Mouse (Mus musculus) small intestine, adult 2 months (tissue): ENCODE measurements around the gene Pgc.

Source experiments
- CTCF ChIP-seq: fragments of 200-500 bp; IDR thresholded peaks from 2 replicates; pipeline ENCODE4 v1.5.1; 2012; ENCODE audit warnings: low read depth, mild to moderate bottlenecking, control low read depth, inconsistent platforms, low read length, moderate library complexity, mixed read lengths; ENCODE audit not compliant: insufficient replicate concordance, insufficient read length; ENCODE audit errors: extremely low read depth
- POLR2A ChIP-seq: fragments of 200-500 bp; IDR thresholded peaks from 2 replicates; pipeline ENCODE4 v1.6.1; 2012; ENCODE audit warnings: low read depth, mild to moderate bottlenecking, control low read depth, inconsistent platforms, low read length, moderate library complexity

DNA sequence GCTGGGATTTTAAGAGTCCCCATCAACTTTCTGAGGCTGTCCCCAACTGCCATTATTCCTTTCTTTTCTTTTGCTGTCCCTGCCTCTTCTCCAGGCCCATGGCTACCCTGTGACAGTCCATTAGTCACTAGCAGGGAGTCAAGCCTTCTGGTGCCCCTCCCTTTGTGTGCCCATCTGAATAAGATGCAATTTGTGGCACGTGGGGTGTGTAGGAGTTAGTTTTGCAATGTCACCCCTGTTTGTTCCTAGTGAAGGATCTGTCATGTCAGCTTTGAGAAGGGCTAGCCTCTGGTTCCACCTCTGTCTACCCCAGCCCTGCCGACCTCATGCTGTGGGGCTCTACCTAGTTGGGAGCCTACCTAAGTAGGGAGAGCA is 40.4 kb downstream of the Pgc start:
- TF ChIP-seq POLR2A (no peak), CTCF (no peak)
